Mouse (Mus musculus): ENCODE measurements around the gene Sec23b. TPM values are rescaled to one million over a fixed set of nuclear protein-coding genes. Genes with fewer than 3 reads are reported as not detected.

The Sec23b gene
- polyA plus RNA-seq, 1 experiment from 2014 or later = 61.2 TPM

- Histone ChIP-seq H3K9me3 (replicated peaks) (0 out of 2 replicates have a peak, but pooled peaks cover 3% of the 10 kb centered on the region), H3K4me3 (replicated peaks) (no peak overlapping the region), H3K27ac (replicated peaks) (no peak overlapping the region), H3K4me1 (no peaks in the 10 kb centered on the region), H3K9ac (replicated peaks) (no peak overlapping the region), H3K27me3 (replicated peaks) (no peaks in the 10 kb centered on the region), H3K36me3 (peaks cover 6% of the 10 kb centered on the region; the same call in 1 of the 2 replicates), H3K4me2 (no peak overlapping the region)
- WGBS = 92% methylated on average over 16 of the region's 16 CpGs
- ATAC-seq (ENCODE audit: low FRiP score) = no peak
Measured at GRCm38 (mm10) chr2:144617074-144617874, 61.2 kb downstream of the Sec23b start.

DNA sequence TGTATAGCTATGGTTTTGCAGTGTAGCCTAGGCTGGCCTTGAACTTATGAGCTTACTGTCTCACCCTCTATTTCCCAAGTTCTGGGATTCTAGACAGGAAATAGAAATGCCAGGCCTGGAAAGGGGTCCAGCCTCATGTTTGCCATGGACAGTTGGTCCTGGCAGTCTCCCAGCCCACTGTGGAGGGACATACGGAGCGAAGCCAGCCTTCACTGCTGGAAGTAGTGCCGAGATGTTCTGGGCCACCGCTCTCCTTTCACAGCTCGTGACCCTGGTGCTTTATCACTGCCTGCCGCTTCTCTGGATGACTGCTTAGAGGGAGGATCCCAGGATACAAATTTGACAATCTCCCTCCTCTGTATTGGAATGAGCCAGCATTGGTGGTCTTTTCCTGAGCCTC is 65.5 kb downstream of the Sec23b start:
- H3K4me3 ChIP-seq (replicated peaks) = no peak overlapping the region
- H3K9me3 ChIP-seq (replicated peaks) = no peaks in the 10 kb centered on the region
- WGBS = 41% methylated on average over 6 of the region's 6 CpGs
- no peaks in the 10 kb centered on the region for H3K4me1 ChIP-seq
- no peak for ATAC-seq (ENCODE audit: low FRiP score)
- peaks cover 17% of the 10 kb centered on the region for H3K36me3 ChIP-seq
- no peaks in the 10 kb centered on the region for H3K27me3 ChIP-seq (replicated peaks)
- H3K4me2 ChIP-seq = no peak overlapping the region
- H3K27ac ChIP-seq (replicated peaks) = no peak overlapping the region
- H3K9ac ChIP-seq (replicated peaks) = no peak overlapping the region

DNA sequence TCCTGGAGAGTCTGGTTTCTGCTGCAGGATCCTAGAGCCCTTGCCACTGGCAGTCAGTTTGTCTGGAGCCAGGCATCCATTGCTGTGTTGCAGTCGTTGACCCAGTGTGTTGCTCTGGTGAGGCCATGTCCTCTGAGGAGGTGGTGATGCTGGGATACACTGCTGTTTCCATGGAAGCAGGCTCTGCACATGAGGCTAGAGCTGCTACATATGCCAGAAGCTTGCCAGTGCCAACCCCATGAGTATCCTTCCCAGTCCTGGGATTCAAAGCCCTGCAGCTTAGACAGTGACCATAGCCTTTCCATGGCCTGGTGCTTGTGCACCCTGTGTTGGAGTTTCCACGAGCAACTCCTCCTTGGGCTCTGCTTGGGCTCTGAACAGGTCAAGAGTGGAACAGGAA is 77.5 kb downstream of the Sec23b start:
- Histone ChIP-seq H3K4me1 (peaks cover 10% of the 10 kb centered on the region), H3K4me2 (no peak overlapping the region), H3K9me3 (replicated peaks) (no peaks in the 10 kb centered on the region), H3K27ac (replicated peaks) (no peak overlapping the region), H3K4me3 (replicated peaks) (no peak overlapping the region), H3K27me3 (replicated peaks) (no peaks in the 10 kb centered on the region), H3K36me3 (peaks cover 6% of the 10 kb centered on the region), H3K9ac (replicated peaks) (no peak overlapping the region)
- WGBS = 84% methylated on average over 2 of the region's 2 CpGs
- no peak for ATAC-seq (ENCODE audit: low FRiP score)

DNA sequence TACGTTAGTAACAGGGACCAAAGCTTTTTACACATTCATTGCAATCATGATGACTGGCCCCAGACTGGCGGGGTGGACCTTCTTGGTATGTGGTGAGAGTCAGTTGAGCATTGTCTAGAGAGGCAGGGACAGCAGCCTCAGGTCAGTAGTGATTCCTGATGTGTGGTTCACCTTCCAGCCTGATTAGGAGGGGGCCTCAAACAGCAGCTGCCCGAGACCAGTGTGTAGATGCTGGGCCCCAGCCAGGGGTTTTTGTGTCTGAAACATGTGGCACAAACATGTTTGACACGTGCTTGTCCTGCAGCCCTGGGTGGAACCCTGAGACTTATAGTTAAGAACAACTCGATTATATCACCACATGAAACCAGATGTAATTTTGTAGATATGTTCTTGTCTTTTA is 78.2 kb downstream of the Sec23b start:
- peak; percentile 10; the same call in 1 of the 2 replicates for ATAC-seq (ENCODE audit: low FRiP score)
- 67% methylated on average over 5 of the region's 5 CpGs for WGBS
- Histone ChIP-seq H3K4me3 (replicated peaks) (no peak overlapping the region), H3K27me3 (replicated peaks) (no peaks in the 10 kb centered on the region), H3K27ac (replicated peaks) (peak overlapping the region; percentile 49), H3K9ac (replicated peaks) (no peak overlapping the region), H3K4me2 (no peak overlapping the region), H3K36me3 (peaks cover 6% of the 10 kb centered on the region), H3K9me3 (replicated peaks) (no peaks in the 10 kb centered on the region), H3K4me1 (peaks cover 10% of the 10 kb centered on the region)

GRCm38 (mm10) chr2:144634729-144635128 is 78.7 kb downstream of the Sec23b start:
- 26% methylated on average over 2 of the region's 2 CpGs for WGBS
- ATAC-seq (ENCODE audit: low FRiP score) = peak; percentile 67
- peak overlapping the region; percentile 70; the same call in 1 of the 2 replicates for H3K27ac ChIP-seq (replicated peaks)

DNA sequence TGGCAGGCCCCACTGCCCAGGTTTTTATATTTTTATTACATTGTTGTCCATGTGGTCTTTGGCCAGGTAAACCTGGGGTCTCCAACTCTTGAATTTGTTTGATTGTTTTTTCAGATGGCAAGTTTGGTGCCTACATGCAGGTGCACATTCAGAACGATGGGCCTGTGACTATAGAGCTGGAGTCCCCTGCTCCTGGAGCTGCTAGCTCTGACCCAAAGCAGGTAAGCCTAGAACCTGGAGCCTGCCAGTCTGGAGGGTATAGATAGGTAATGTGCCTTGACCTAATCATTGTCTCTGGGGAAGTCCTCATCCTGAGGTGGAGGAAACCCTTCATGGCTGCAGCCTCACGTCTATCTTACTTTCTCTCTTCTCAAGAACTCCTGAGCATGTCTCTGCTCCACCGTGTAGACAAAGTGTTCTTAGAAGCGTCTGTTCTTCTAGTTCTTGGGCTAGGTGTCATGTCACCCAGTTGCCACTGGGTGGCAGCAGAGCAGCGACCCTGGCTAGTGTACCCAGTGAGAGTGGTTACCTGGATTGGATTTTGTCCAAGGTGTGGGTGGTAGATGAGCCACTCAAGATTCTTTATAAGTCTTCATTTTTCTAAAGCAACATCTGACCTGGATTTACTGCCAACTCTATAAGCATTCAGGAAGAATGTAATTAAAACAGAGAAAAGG is 79.8 kb downstream of the Sec23b start:
- WGBS = 21% methylated on average over 5 of the region's 5 CpGs
- H3K27me3 ChIP-seq (replicated peaks) = no peaks in the 10 kb centered on the region
- no peak overlapping the region for H3K9ac ChIP-seq (replicated peaks)
- H3K4me3 ChIP-seq (replicated peaks) = no peak overlapping the region
- H3K4me1 ChIP-seq = peaks cover 10% of the 10 kb centered on the region
- no peak overlapping the region for H3K4me2 ChIP-seq
- H3K9me3 ChIP-seq (replicated peaks) = no peaks in the 10 kb centered on the region
- peaks cover 6% of the 10 kb centered on the region for H3K36me3 ChIP-seq
- H3K27ac ChIP-seq (replicated peaks) = peak overlapping the region; percentile 70
- ATAC-seq (ENCODE audit: low FRiP score) = peak; percentile 69

More at GRCm38 (mm10) chr2:144634729-144635128, 78.7 kb downstream of the Sec23b start:
- H3K4me3 ChIP-seq (replicated peaks) = no peak overlapping the region
- H3K9me3 ChIP-seq (replicated peaks) = no peaks in the 10 kb centered on the region
- H3K4me1 ChIP-seq = peaks cover 10% of the 10 kb centered on the region
- no peak overlapping the region for H3K9ac ChIP-seq (replicated peaks)
- no peaks in the 10 kb centered on the region for H3K27me3 ChIP-seq (replicated peaks)
- peaks cover 6% of the 10 kb centered on the region for H3K36me3 ChIP-seq
- H3K4me2 ChIP-seq = no peak overlapping the region

GRCm38 (mm10) chr2:144637204-144637603 is 81.2 kb downstream of the Sec23b start:
- Histone ChIP-seq H3K27ac (replicated peaks) (no peak overlapping the region), H3K36me3 (peaks cover 6% of the 10 kb centered on the region), H3K9me3 (replicated peaks) (no peaks in the 10 kb centered on the region), H3K4me2 (no peak overlapping the region), H3K4me1 (peaks cover 10% of the 10 kb centered on the region), H3K9ac (replicated peaks) (no peak overlapping the region), H3K27me3 (replicated peaks) (no peaks in the 10 kb centered on the region), H3K4me3 (replicated peaks) (no peak overlapping the region)
- 84% methylated on average over 4 of the region's 4 CpGs for WGBS
- no peak for ATAC-seq (ENCODE audit: low FRiP score)

DNA sequence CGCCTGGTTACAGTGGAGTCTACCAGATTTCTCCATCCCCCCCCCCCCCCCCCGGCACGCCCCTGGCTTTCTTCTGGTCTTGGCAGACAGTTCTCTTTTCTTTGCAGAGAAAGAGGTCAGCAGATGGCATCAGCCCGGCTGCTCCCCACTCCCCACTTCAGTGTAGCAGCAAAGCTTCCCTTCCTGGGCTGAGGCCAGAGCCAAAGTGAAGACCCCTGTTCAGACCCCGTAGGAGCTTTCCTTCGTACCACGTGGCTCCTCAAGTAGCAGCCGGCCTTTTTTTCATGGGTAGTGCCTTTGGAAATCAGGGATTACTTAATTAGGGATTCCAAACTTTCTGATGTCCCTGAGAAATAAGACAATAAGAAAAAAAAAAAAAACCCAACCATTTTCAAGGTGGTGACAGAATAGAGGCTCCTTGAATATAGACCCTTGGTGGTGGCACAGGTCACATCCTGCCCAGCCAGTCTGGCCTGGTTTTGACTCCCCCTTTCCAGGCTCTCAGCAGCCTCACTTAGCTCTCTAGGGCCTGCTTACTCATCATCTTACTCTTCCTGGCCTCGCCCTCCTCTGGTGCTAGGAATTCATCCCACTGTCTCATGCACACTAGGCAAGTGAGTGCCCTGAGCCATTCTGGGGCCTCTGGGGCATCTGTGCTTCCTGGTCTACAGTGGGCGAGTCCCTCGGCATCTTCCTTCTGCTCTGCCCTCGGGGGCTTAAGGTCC is 81.8 kb downstream of the Sec23b start:
- Histone ChIP-seq H3K4me3 (replicated peaks) (no peak overlapping the region), H3K9me3 (replicated peaks) (no peaks in the 10 kb centered on the region), H3K4me1 (peaks cover 10% of the 10 kb centered on the region), H3K36me3 (no peaks in the 10 kb centered on the region), H3K9ac (replicated peaks) (no peak overlapping the region), H3K4me2 (no peak overlapping the region), H3K27ac (replicated peaks) (no peak overlapping the region), H3K27me3 (replicated peaks) (no peaks in the 10 kb centered on the region)
- ATAC-seq (ENCODE audit: low FRiP score) = no peak
- 79% methylated on average over 12 of the region's 12 CpGs for WGBS

DNA sequence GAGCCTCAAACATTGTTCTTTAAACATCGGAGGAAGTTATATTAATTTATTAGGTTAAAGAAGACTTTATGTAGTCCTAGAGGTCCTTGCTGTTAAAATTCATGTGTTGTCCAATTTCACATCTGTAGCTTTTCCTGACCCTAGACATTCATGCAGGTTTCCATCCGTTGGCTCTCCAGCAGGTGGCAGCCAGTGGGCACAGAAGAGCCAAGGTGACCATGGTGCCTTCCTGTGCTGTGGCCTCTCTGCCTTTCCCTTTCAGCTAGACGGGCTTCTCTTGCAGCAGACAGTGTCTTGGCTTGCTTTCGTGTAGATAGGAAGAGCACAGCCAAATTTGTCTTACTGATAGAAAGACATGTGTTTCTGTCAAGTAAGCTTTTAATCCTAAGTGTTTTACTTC is 82.7 kb downstream of the Sec23b start:
- WGBS = 64% methylated on average over 4 of the region's 4 CpGs
- H3K27ac ChIP-seq (replicated peaks) = no peak overlapping the region
- H3K4me1 ChIP-seq = peaks cover 10% of the 10 kb centered on the region
- no peak; the same call in 1 of the 2 replicates for ATAC-seq (ENCODE audit: low FRiP score)
- no peaks in the 10 kb centered on the region for H3K36me3 ChIP-seq
- H3K4me2 ChIP-seq = no peak overlapping the region
- H3K9ac ChIP-seq (replicated peaks) = no peak overlapping the region
- no peaks in the 10 kb centered on the region for H3K27me3 ChIP-seq (replicated peaks)
- no peak overlapping the region for H3K4me3 ChIP-seq (replicated peaks)
- H3K9me3 ChIP-seq (replicated peaks) = no peaks in the 10 kb centered on the region

GRCm38 (mm10) chr2:144640101-144640500 is 84.1 kb downstream of the Sec23b start:
- Histone ChIP-seq H3K36me3 (no peaks in the 10 kb centered on the region), H3K4me3 (replicated peaks) (no peak overlapping the region), H3K27me3 (replicated peaks) (no peaks in the 10 kb centered on the region), H3K9me3 (replicated peaks) (no peaks in the 10 kb centered on the region), H3K9ac (replicated peaks) (no peak overlapping the region), H3K27ac (replicated peaks) (no peak overlapping the region), H3K4me2 (no peak overlapping the region), H3K4me1 (peaks cover 4% of the 10 kb centered on the region)
- WGBS = 78% methylated on average over 7 of the region's 7 CpGs
- ATAC-seq (ENCODE audit: low FRiP score) = no peak

Data from neural tube, embryonic 15.5 days (tissue).